Mouse (Mus musculus) cortical plate, adult 2 months (tissue): Measurements from ENCODE around the gene Bcl7c. TPM values are rescaled to one million over a fixed set of nuclear protein-coding genes. Genes with fewer than 3 reads are reported as not detected.
"Not testable (repeated sequence)": the region's sequence is repeated elsewhere in the genome, so short reads cannot be mapped to it uniquely, and the experiment has no call there.

Experiments
- H3K27ac ChIP-seq: fragments of 200-500 bp; 2 replicates; pipeline ENCODE4 v1.5.1; 2012; ENCODE audit warnings: low read length, control low read depth, inconsistent platforms; ENCODE audit not compliant: insufficient read depth
- H3K4me1 ChIP-seq: fragments of 200-500 bp; 2 replicates; pipeline ENCODE4 v1.6.1; 2011; ENCODE audit warnings: low read length; ENCODE audit not compliant: control insufficient read depth, insufficient read depth
- H3K4me3 ChIP-seq: fragments of 200-500 bp; 2 replicates; pipeline ENCODE4 v1.5.1; 2011; ENCODE audit warnings: mild to moderate bottlenecking, low read length, control low read depth; ENCODE audit not compliant: insufficient read depth
- CTCF ChIP-seq: fragments of 200-500 bp; IDR thresholded peaks from 2 replicates; pipeline ENCODE4 v1.5.1; 2011; ENCODE audit warnings: mild to moderate bottlenecking, control low read depth, low read length; ENCODE audit not compliant: insufficient read depth; ENCODE audit errors: extremely low read depth
- POLR2A ChIP-seq: fragments of 200-500 bp; IDR thresholded peaks from 2 replicates; pipeline ENCODE4 v1.6.1; 2011; ENCODE audit warnings: mild to moderate bottlenecking, low read length, control low read depth; ENCODE audit not compliant: insufficient read depth; ENCODE audit errors: extremely low read depth
- polyA plus RNA-seq: library from polyadenylated mRNA; depleted of rRNA; stranded (reverse); fragments of >200 nt; gene quantifications from 2 replicates; pipeline ENCODE4 v1.2.3, GENCODE M21; 2012

Bcl7c gene
- polyA plus RNA-seq, 1 experiment = 25.5 TPM

- Histone ChIP-seq H3K4me3 (no peak overlapping the region), H3K27ac (no peak overlapping the region), H3K4me1 (no peaks in the 10 kb centered on the region)
- TF ChIP-seq CTCF (no peak), POLR2A (no peak)
Observed at GRCm38 (mm10) chr7:127628646-127629045, 80.1 kb downstream of the Bcl7c start.

- H3K4me1 ChIP-seq = no peaks in the 10 kb centered on the region
- H3K27ac ChIP-seq = no peak overlapping the region
- TF ChIP-seq POLR2A (no peak), CTCF (no peak)
- H3K4me3 ChIP-seq = no peak overlapping the region
Observed at GRCm38 (mm10) chr7:127626471-127626870, 82.3 kb downstream of the Bcl7c start.

GRCm38 (mm10) chr7:127626039-127626438 is 82.7 kb downstream of the Bcl7c start:
- TF ChIP-seq CTCF (no peak), POLR2A (no peak)
- no peak overlapping the region for H3K27ac ChIP-seq
- no peaks in the 10 kb centered on the region for H3K4me1 ChIP-seq
- H3K4me3 ChIP-seq = no peak overlapping the region

GRCm38 (mm10) chr7:127618402-127618801 is 90.3 kb downstream of the Bcl7c start:
- not testable (repeated sequence) for H3K4me1 ChIP-seq, H3K27ac ChIP-seq, H3K4me3 ChIP-seq

DNA sequence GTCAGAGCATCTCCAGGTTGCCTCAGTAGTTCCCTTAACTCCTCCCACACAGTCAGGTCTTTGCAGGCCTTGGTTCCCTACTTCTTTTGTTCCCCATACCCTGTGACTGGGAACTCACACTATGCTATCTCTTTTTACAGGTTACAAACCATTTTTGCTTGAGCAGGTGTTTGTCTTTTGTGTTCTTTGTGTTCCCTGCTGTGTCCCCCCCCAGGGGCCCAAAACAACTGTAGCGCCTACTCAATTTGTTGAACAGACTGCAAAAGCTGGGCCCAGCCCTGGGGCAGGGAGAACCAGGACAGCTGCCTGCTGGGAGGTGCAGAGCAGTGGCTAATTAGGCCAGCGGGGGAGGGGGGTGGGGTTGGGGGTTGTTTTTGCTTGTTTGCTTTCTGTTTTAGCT is 90.8 kb downstream of the Bcl7c start:
- H3K27ac ChIP-seq = no peak overlapping the region
- TF ChIP-seq CTCF (no peak), POLR2A (no peak)
- H3K4me1 ChIP-seq = peaks cover 1% of the 10 kb centered on the region; the same call in 1 of the 2 replicates
- no peak overlapping the region for H3K4me3 ChIP-seq

DNA sequence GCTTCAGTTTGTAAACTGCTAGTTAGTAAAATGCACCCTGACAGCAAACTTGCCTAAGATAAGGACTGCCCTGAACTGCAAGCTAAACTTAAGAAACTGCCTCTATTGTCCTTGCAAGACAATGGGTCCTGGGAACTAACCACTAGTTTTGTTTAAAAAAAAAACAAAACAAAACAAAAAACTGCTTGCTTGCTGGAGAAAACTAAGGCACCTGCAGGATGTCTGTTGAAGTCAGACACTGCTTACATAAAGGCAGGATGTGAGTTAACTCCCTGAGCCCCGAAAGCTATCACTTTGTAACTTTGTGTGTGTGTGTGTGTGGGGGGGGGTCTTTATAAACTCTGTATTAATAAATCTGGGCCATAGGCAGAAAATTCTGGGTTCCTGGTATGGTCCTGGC is 91.9 kb downstream of the Bcl7c start:
- Histone ChIP-seq H3K4me1 (peaks cover 1% of the 10 kb centered on the region; the same call in 1 of the 2 replicates), H3K4me3 (no peak overlapping the region), H3K27ac (no peak overlapping the region)
- TF ChIP-seq CTCF (no peak), POLR2A (no peak)

GRCm38 (mm10) chr7:127616336-127616735 is 92.4 kb downstream of the Bcl7c start:
- TF ChIP-seq POLR2A (no peak), CTCF (no peak)
- H3K27ac ChIP-seq = no peak overlapping the region
- peak overlapping the region; percentile 64; the same call in 1 of the 2 replicates for H3K4me3 ChIP-seq
- peaks cover 1% of the 10 kb centered on the region; the same call in 1 of the 2 replicates for H3K4me1 ChIP-seq

DNA sequence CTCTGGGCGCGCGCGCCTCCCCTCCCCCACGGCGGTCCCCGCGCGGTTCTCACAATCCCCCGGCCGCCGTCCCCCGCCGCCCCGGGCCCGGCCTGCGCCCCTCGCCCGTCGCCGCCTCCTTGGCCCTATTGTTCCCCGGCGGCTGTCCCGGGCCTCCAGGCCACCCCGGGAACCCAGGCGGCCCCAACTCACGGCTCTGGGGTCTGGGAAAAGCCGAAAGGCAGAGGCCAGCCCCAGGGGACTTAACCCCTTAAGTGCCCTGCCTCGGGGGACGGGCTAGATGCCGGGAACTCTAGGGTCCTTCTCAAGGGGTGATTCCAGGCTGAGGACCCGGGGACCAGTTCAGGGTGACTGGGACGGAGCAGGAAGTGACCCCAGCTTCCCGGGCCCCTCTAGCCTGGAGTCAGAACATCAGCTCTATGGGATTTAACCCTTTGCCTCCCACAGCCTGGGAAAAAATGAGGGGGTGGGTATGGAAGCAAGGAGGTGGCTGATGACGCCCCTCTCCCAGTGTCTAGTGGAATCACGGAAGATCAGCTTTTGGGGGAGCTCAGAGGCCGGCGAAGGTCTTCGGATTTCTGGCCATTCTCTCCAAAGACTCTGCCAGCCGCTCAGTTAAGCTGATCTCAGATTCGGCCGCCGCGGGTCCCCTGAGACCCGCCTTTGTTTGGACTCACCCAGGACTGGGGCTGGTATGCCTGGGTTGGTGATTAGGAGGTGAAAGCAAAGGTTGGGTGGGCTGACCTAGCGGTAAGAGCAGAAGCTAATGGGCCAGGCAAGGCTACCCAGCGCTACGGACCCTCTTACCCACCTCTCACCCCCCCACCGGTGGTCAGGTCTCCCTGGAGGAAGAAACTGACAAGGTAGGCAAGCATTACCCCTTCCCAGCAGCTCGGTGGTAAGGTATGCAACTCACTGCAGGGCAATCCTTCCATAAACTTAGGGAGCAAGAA is 93.6 kb downstream of the Bcl7c start, which contains the start of gene Zfp629:
Zfp629 (minus strand) TSS at position 907 of the 953 bp plus-strand sequence.
- TF ChIP-seq POLR2A (0 out of 2 replicates have a peak, but pooled peaks have one; percentile 17), CTCF (no peak)
- Histone ChIP-seq H3K27ac (no peak within 1 kb of the TSS; the same call in 1 of the 2 replicates), H3K4me3 (peak within 1 kb of the TSS; percentile 64), H3K4me1 (peaks cover 1% of the 10 kb centered on the region; the same call in 1 of the 2 replicates)

DNA sequence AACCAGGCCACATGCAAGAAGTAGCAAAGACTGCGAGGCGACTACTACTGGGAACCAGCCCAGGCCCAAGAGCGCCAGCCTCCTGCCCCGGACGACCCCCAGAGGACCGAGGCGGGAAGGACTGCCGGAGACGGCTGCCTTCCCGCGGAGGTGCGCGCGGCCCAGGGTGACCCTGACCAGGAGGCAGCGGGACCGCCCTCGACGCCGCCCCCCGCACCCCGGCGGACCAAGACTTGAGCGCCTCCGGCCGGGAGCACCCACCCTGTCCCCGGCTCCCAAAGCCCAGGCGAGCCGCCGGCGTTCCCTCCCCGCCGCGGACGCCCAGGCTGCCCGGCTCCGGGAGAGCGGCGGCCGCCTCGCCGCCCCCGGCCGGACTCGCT is 94.2 kb downstream of the Bcl7c start:
- Histone ChIP-seq H3K4me1 (peaks cover 1% of the 10 kb centered on the region; the same call in 1 of the 2 replicates), H3K27ac (no peak overlapping the region), H3K4me3 (peak overlapping the region; percentile 64)
- TF ChIP-seq CTCF = no peak
- no peak for TF ChIP-seq POLR2A

GRCm38 (mm10) chr7:127614091-127614490 is 94.6 kb downstream of the Bcl7c start:
- Histone ChIP-seq H3K27ac (no peak overlapping the region), H3K4me3 (peak overlapping the region; percentile 64), H3K4me1 (peaks cover 1% of the 10 kb centered on the region; the same call in 1 of the 2 replicates)
- TF ChIP-seq CTCF (no peak), POLR2A (no peak)
